In the genomic region with DNA sequence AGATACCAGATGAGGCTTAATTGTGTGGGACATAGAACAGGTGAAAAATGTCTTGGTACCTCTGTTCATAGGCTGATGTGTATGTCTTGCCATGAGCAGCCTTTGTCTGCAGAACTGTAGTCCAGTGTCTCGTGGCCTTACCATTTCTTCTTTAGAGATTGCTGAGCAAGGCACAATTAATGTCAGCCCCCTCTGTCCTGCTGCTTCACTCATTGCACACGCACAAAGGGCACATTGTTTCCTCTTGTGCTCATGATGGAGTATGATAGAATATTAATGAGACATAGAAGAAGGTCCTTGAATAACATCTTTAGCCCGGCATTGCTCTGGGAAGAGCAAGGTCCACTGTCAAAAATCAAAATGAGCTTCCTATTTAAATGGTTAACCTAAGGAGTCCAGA, we compare ENCODE assay signal across 15 mouse cellular contexts.
"Had no signal": no experiment of that assay in that cellular context is flagged by ENCODE, and none has a peak within 500 bp of the region (broad histone marks: within the 10 kb centered on the region; RNA-seq: fewer than 3 reads in every experiment).

No protein-coding gene starts in this region.

- H3K4me2 ChIP-seq: liver, embryonic 13.5 days; midbrain, embryonic 11.5 days; neural tube, embryonic 13.5 days had no signal

- H3K36me3 ChIP-seq: liver, embryonic 13.5 days; neural tube, embryonic 13.5 days had no signal

- H3K9me3 ChIP-seq: liver, embryonic 13.5 days had no signal

- H3K27me3 ChIP-seq: liver, embryonic 13.5 days; neural tube, embryonic 13.5 days had no signal

- H3K27ac ChIP-seq: liver, embryonic 13.5 days; neural tube, embryonic 13.5 days; stomach, postnatal 0 days had no signal

- H3K4me3 ChIP-seq: liver, embryonic 13.5 days; neural tube, embryonic 13.5 days had no signal

- DNase-seq: kidney, adult 9 months; kidney, postnatal 14 days; kidney, postnatal 4 days; liver, embryonic 13.5 days; lung, adult 2 months; lung, postnatal 14 days; lung, postnatal 4 days; midbrain, embryonic 14.5 days; right cerebral cortex, postnatal 25 days; thymus, adult 2 months; thymus, postnatal 14 days; thymus, postnatal 4 days had no signal

- H3K4me1 ChIP-seq: liver, embryonic 13.5 days; neural tube, embryonic 13.5 days had no signal

- H3K9ac ChIP-seq: liver, embryonic 13.5 days; neural tube, embryonic 13.5 days had no signal
